Mouse (Mus musculus) CH12.LX (cell line): ENCODE results near the gene Arrdc2. TPM values are rescaled to one million over a fixed set of nuclear protein-coding genes. Genes with fewer than 3 reads are reported as not detected.

Experiments
- DNase-seq: peaks from one replicate; pipeline ENCODE4 v3.0.0-alpha.2; 2013; ENCODE audit errors: extremely low read depth
- H3K27ac ChIP-seq: 2 replicates; pipeline ENCODE4 v1.5.1; 2012; ENCODE audit warnings: low read depth, mild to moderate bottlenecking, control low read depth, moderate library complexity; ENCODE audit not compliant: insufficient read depth
- H3K27me3 ChIP-seq: replicated peaks from 2 replicates; pipeline ENCODE3; 2012; ENCODE audit warnings: inconsistent platforms
- H3K36me3 ChIP-seq, 2 experiments: replicated peaks in 1 of 2; 2 replicates each; pipeline versions ENCODE3 to v1.6.1; 2012; ENCODE audit warnings: inconsistent platforms in 1 of 2, low read length in 1 of 2, mild to moderate bottlenecking in 1 of 2, mixed read lengths in 1 of 2, moderate library complexity in 1 of 2; ENCODE audit not compliant: control insufficient read depth in 1 of 2, insufficient read depth in 1 of 2
- H3K4me1 ChIP-seq, 2 experiments: 2 replicates each; pipeline ENCODE4 v1.6.1; 2012; ENCODE audit warnings: inconsistent platforms in 1 of 2, moderate library complexity in 1 of 2; ENCODE audit not compliant: insufficient read depth in 2 of 2, control insufficient read depth in 1 of 2
- H3K4me2 ChIP-seq: 2 replicates; pipeline ENCODE4 v1.6.1; 2012; ENCODE audit warnings: low read depth, mild to moderate bottlenecking, control low read depth; ENCODE audit not compliant: poor library complexity, insufficient read depth, severe bottlenecking
- H3K4me3 ChIP-seq, 3 experiments: fragments of 150-350 bp in 1 of 3; sonication (generic) in 1 of 3; replicated peaks in 1 of 3; 2 replicates each; pipeline versions ENCODE3 to v1.5.1; 2011 to 2012; ENCODE audit warnings: low read depth in 2 of 3, low read length in 2 of 3, mild to moderate bottlenecking in 2 of 3, moderate library complexity in 2 of 3, control low read depth in 1 of 3, improper control_type of control experiment in 1 of 3, inconsistent platforms in 1 of 3, mixed read lengths in 1 of 3; ENCODE audit not compliant: poor library complexity in 1 of 3
- H3K79me2 ChIP-seq: replicated peaks from 2 replicates; pipeline ENCODE4 v1.6.1; 2012; ENCODE audit warnings: mild to moderate bottlenecking, moderate library complexity; ENCODE audit not compliant: control insufficient read depth, poor library complexity, insufficient read depth, severe bottlenecking; ENCODE audit errors: extremely low read depth
- H3K9ac ChIP-seq: 2 replicates; pipeline ENCODE4 v1.6.1; 2012; ENCODE audit warnings: low read depth, mild to moderate bottlenecking, control low read depth, moderate library complexity; ENCODE audit not compliant: insufficient read depth
- H3K9me3 ChIP-seq: replicated peaks from 2 replicates; pipeline ENCODE3; 2012; ENCODE audit warnings: low read length, inconsistent platforms, mixed read lengths
- CHD1 ChIP-seq: IDR thresholded peaks from 2 replicates; pipeline ENCODE4 v1.6.1; 2012; ENCODE audit warnings: low read depth, low read length, improper control_type of control experiment, inconsistent platforms
- CHD2 ChIP-seq: IDR thresholded peaks from 2 replicates; pipeline ENCODE4 v1.6.1; 2011; ENCODE audit warnings: low read length, improper control_type of control experiment
- CTCF ChIP-seq, 2 experiments: IDR thresholded peaks in 1 of 2; conservative IDR thresholded peaks in 1 of 2; 2 replicates each; pipeline ENCODE4 v1.5.1; 2011 to 2012; ENCODE audit warnings: low read depth in 2 of 2, low read length in 2 of 2, improper control_type of control experiment in 1 of 2, inconsistent platforms in 1 of 2, mild to moderate bottlenecking in 1 of 2, moderate library complexity in 1 of 2
- ELF1 ChIP-seq: IDR thresholded peaks from 2 replicates; pipeline ENCODE4 v1.6.1; 2014; ENCODE audit warnings: low read depth, mild to moderate bottlenecking, inconsistent platforms, low read length, improper control_type of control experiment
- IRF4 ChIP-seq: IDR thresholded peaks from 2 replicates; pipeline ENCODE4 v1.6.1; 2014; ENCODE audit warnings: low read depth, mild to moderate bottlenecking, inconsistent platforms, low read length, improper control_type of control experiment
- KAT2A ChIP-seq: IDR thresholded peaks from 2 replicates; pipeline ENCODE4 v1.6.1; 2012; ENCODE audit warnings: low read length, improper control_type of control experiment, inconsistent platforms; ENCODE audit not compliant: insufficient replicate concordance
- MAFK ChIP-seq: IDR thresholded peaks from 2 replicates; pipeline ENCODE4 v1.6.1; 2011; ENCODE audit warnings: low read length, improper control_type of control experiment; ENCODE audit not compliant: insufficient replicate concordance
- MAX ChIP-seq: IDR thresholded peaks from 2 replicates; pipeline ENCODE4 v1.6.1; 2011; ENCODE audit warnings: low read length, improper control_type of control experiment
- NRF1 ChIP-seq: IDR thresholded peaks from 2 replicates; pipeline ENCODE4 v1.6.1; 2014; ENCODE audit warnings: low read depth, mild to moderate bottlenecking, inconsistent platforms, low read length, improper control_type of control experiment, moderate library complexity
- SIN3A ChIP-seq: IDR thresholded peaks from 2 replicates; pipeline ENCODE4 v1.6.1; 2012; ENCODE audit warnings: low read length, improper control_type of control experiment, inconsistent platforms
- SMC3 ChIP-seq: IDR thresholded peaks from 2 replicates; pipeline ENCODE4 v1.6.1; 2011; ENCODE audit warnings: low read depth, low read length, improper control_type of control experiment
- TCF12 ChIP-seq: IDR thresholded peaks from 2 replicates; pipeline ENCODE4 v1.6.1; 2014; ENCODE audit warnings: low read depth, mild to moderate bottlenecking, inconsistent platforms, low read length, improper control_type of control experiment
- UBTF ChIP-seq: IDR thresholded peaks from 2 replicates; pipeline ENCODE4 v1.6.1; 2012; ENCODE audit warnings: low read depth, mild to moderate bottlenecking, inconsistent platforms, low read length, improper control_type of control experiment, moderate library complexity
- USF2 ChIP-seq: conservative IDR thresholded peaks from 2 replicates; pipeline ENCODE4 v1.6.1; 2011; ENCODE audit warnings: low read depth, low read length, improper control_type of control experiment
- ZC3H11A ChIP-seq: IDR thresholded peaks from 2 replicates; pipeline ENCODE4 v1.6.1; 2012; ENCODE audit warnings: low read depth, mild to moderate bottlenecking, inconsistent platforms, low read length, improper control_type of control experiment
- ZMIZ1 ChIP-seq: IDR thresholded peaks from 2 replicates; pipeline ENCODE4 v1.6.1; 2012; ENCODE audit warnings: low read depth, mild to moderate bottlenecking, inconsistent platforms, low read length, improper control_type of control experiment
- dilution Hi-C: fragments of 300-500 bp; cut with MboI; formaldehyde crosslinking; loops from 2 replicates; pipeline ENCODE4 v1.14.3; 2020; ENCODE audit warnings: low sequenced_read_pairs; ENCODE audit not compliant: extremely low pct_unique_long_range_greater_than_20kb, extremely low pct_ligation_motif_present
- in situ Hi-C: fragments of 300-500 bp; cut with MboI; formaldehyde crosslinking; loops from 3 replicates; pipeline ENCODE4 v1.14.3; 2019; ENCODE audit warnings: low sequenced_read_pairs, low pct_ligation_motif_present, low pct_unique_long_range_greater_than_20kb, mixed read lengths
- polyA plus RNA-seq: library from polyadenylated mRNA; unstranded; fragments of >175 nt; gene quantifications from 2 replicates; pipeline ENCODE4 v1.2.1, GENCODE M21; 2012; ENCODE audit warnings: low read depth; ENCODE audit not compliant: insufficient read length
- total RNA-seq, 2 experiments: library from RNA; depleted of rRNA; stranded (reverse); fragments of 300-350 nt in 1 of 2; fragments of >200 nt in 1 of 2; gene quantifications; 2 replicates each; pipeline ENCODE4 v1.2.3; 2012 to 2014

The Arrdc2 gene
- total and polyA plus RNA-seq, 3 experiments = 5.6 to 8.0 (median 6.1) TPM

GRCm38 (mm10) chr8:70850132-70850845 is 10.8 kb upstream of the Arrdc2 start:
- no peak for TF ChIP-seq USF2
- Histone ChIP-seq H3K27me3 (peaks cover 73% of the 10 kb centered on the region), H3K9me3 (no peaks in the 10 kb centered on the region), H3K79me2 (no peaks in the 10 kb centered on the region), H3K4me2 (no peak overlapping the region), H3K27ac (no peak overlapping the region), H3K36me3 (no peaks in the 10 kb centered on the region), H3K4me3 (no peak overlapping the region), H3K4me1 (peaks cover 10 to 31% of the 10 kb centered on the region in 2 experiments; a peak in 3 of 4 replicates), H3K9ac (no peak overlapping the region)
- in situ Hi-C loops = no loop called here
- DNase-seq = no peak
- dilution Hi-C loops = no loop called here

GRCm38 (mm10) chr8:70849333-70849990 is 9.9 kb upstream of the Arrdc2 start:
- TF ChIP-seq ZC3H11A (no peak), CHD1 (no peak), IRF4 (no peak), SIN3A (no peak), UBTF (no peak), CTCF (conservative IDR thresholded peaks at IDR 0.05 in 1 of 2, IDR thresholded peaks at IDR 0.05 in 1 of 2; ENCODE audit: low read depth in 2 of 2, low read length in 2 of 2) (no peak), TCF12 (no peak), ELF1 (no peak), MAX (no peak), MAFK (no peak), ZMIZ1 (no peak), KAT2A (no peak), SMC3 (no peak), CHD2 (no peak), NRF1 (no peak)
- peaks cover 6 to 23% of the 10 kb centered on the region in 2 experiments; a peak in 3 of 4 replicates for H3K4me1 ChIP-seq
- no peaks in the 10 kb centered on the region for H3K79me2 ChIP-seq
- no peak overlapping the region for H3K9ac ChIP-seq
- no peak for DNase-seq
- peaks cover 71% of the 10 kb centered on the region for H3K27me3 ChIP-seq
- no peak overlapping the region for H3K4me3 ChIP-seq
- no peak overlapping the region for H3K27ac ChIP-seq
- H3K36me3 ChIP-seq = no peaks in the 10 kb centered on the region
- H3K4me2 ChIP-seq = no peak overlapping the region
- no peaks in the 10 kb centered on the region for H3K9me3 ChIP-seq
- in situ Hi-C loops (loop anchor here (10.0 kb wide), 1 partner anchor 135 kb away; the partner anchor contains the start of gene Gm3336), dilution Hi-C loops (no loop called here)
